Mouse (Mus musculus): Measurements from ENCODE around the gene Rtn4r.

DNA sequence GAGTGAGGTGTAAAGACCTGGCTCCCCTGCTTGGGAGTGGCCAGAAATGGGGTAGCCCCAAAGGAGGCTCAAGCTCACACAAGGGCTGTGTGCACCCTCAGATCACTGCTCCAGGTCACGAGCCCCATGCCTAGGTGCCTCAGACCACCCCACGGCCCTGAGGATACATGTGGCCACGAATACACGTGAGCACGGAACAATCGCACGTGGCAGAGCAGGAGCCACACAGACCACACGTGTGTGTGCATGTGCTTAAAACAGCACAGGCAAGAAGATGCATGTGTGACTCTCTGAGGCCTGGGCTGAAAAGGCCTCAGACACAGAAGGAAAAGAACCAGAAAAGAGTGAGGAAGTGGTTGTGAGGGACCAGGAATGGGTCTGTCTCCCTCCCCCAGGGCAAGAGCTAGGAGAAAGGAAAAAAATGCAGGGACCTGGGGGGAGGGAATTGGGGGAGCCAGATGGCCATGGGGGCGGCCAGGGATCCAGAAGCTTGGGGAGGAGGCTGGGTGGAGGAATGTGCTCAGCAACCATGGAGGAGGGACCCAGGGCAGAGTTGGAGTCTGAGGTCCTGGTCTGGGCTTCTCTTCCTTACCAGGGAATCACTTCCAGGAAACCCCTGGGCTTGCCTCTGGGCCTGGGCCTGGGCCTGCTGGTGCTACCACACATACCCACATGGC, 25.5 kb downstream of the Rtn4r start:
- TF ChIP-seq POLR2A (IDR thresholded peaks at IDR 0.05; ENCODE audit: borderline replicate concordance, control insufficient read depth, low read depth, low read length) (no peak), CTCF (IDR thresholded peaks at IDR 0.05; ENCODE audit: control insufficient read depth, insufficient read depth, low read length) (no peak)
